Mouse (Mus musculus) heart, postnatal 0 days (tissue): ENCODE data around the gene Mical2. TPM values are rescaled to one million over a fixed set of nuclear protein-coding genes. Genes with fewer than 3 reads are reported as not detected.

ENCODE experiments used
- ATAC-seq: fragments of 200-750 bp; cut with Nextera tagmentation; 2 replicates; pipeline ENCODE4 v1.8.0; 2017; ENCODE audit warnings: low read depth, moderate number of reproducible peaks, moderate library complexity; ENCODE audit not compliant: insufficient read depth
- DNase-seq: peaks from one replicate; pipeline ENCODE4 v3.0.0-alpha.2; 2016; ENCODE audit warnings: low spot score
- H3K27ac ChIP-seq: fragments of 300-500 bp; sonication (generic); 2 replicates; pipeline ENCODE4 v1.5.1; 2014; ENCODE audit warnings: low read depth, mild to moderate bottlenecking
- H3K27me3 ChIP-seq: fragments of 300-500 bp; sonication (generic); 2 replicates; pipeline ENCODE4 v1.6.1; 2014; ENCODE audit warnings: low read length, mixed read lengths; ENCODE audit not compliant: control insufficient read depth, insufficient read depth
- H3K36me3 ChIP-seq: fragments of 300-500 bp; sonication (generic); replicated peaks from 2 replicates; pipeline ENCODE4 v1.6.1; 2014; ENCODE audit warnings: low read length, mixed read lengths; ENCODE audit not compliant: control insufficient read depth, insufficient read depth
- H3K4me1 ChIP-seq: fragments of 300-500 bp; sonication (generic); 2 replicates; pipeline ENCODE4 v1.6.1; 2014; ENCODE audit warnings: antibody characterized with exemption; ENCODE audit not compliant: control insufficient read depth, insufficient read depth
- H3K4me2 ChIP-seq: fragments of 300-500 bp; sonication (generic); 2 replicates; pipeline ENCODE4 v1.6.1; 2014; ENCODE audit warnings: low read depth, mild to moderate bottlenecking, low read length, moderate library complexity
- H3K4me3 ChIP-seq: fragments of 300-500 bp; sonication (generic); 2 replicates; pipeline ENCODE4 v1.5.1; 2014; ENCODE audit warnings: low read depth, low read length
- H3K9ac ChIP-seq: fragments of 300-500 bp; sonication (generic); replicated peaks from 2 replicates; pipeline ENCODE4 v1.6.1; 2014; ENCODE audit warnings: low read depth, low read length, mixed read lengths
- H3K9me3 ChIP-seq: fragments of 300-500 bp; sonication (generic); replicated peaks from 2 replicates; pipeline ENCODE4 v1.6.1; 2016; ENCODE audit warnings: low read length; ENCODE audit not compliant: control insufficient read depth
- CTCF ChIP-seq: IDR thresholded peaks from 2 replicates; pipeline ENCODE4 v1.5.1; 2016; ENCODE audit warnings: antibody characterized with exemption, control low read depth, low read depth
- EP300 ChIP-seq: IDR thresholded peaks from 2 replicates; pipeline ENCODE4 v1.6.1; 2016; ENCODE audit warnings: antibody characterized with exemption, low read depth
- WGBS: fragments of 180-500 bp; shearing (Covaris S2); extraction: QIAGEN DNeasy Blood & Tissue Kit; methylation state at CpG from one replicate; pipeline ENCODE4 v1.1.7; 2014; 5-methylcytosine and 5-hydroxymethylcytosine counted together
- polyA plus RNA-seq: library from polyadenylated mRNA; unstranded; fragments of >200 nt; fragmentation: Nextera tagmentation; extraction: Ambion mirVana; gene quantifications from 2 replicates; pipeline ENCODE4 v1.2.1, GENCODE M21; 2015
- total RNA-seq: library from RNA; depleted of rRNA; stranded (reverse); fragments of >200 nt; gene quantifications from 2 replicates; pipeline ENCODE4 v1.2.3, GENCODE M21; 2014; ENCODE audit warnings: low replicate concordance

Gene Mical2
- total and polyA plus RNA-seq, 2 experiments from 2014 or later, result 78.1 to 136 TPM

- H3K4me1 ChIP-seq, result peaks cover 82% of the 10 kb centered on the region
Observed at GRCm38 (mm10) chr7:112261121-112261520, 35.5 kb downstream of the Mical2 start.

GRCm38 (mm10) chr7:112267266-112267665 is 41.6 kb downstream of the Mical2 start:
- DNase-seq (no peak), ATAC-seq (no peak)
- Histone ChIP-seq H3K4me2 (no peak overlapping the region), H3K27ac (peak overlapping the region; percentile 90), H3K4me3 (no peak overlapping the region), H3K27me3 (no peaks in the 10 kb centered on the region), H3K9me3 (no peaks in the 10 kb centered on the region), H3K9ac (no peak overlapping the region), H3K36me3 (peaks cover 18% of the 10 kb centered on the region; the same call in 1 of the 2 replicates), H3K4me1 (peaks cover 95% of the 10 kb centered on the region)
- WGBS, result 38% methylated on average over 5 of the region's 5 CpGs
- TF ChIP-seq CTCF (no peak), EP300 (no peak)

More at GRCm38 (mm10) chr7:112261121-112261520, 35.5 kb downstream of the Mical2 start:
- Histone ChIP-seq H3K9me3 (no peaks in the 10 kb centered on the region), H3K27ac (peak overlapping the region; percentile 93), H3K36me3 (peaks cover 24% of the 10 kb centered on the region), H3K4me2 (no peak overlapping the region), H3K4me3 (no peak overlapping the region), H3K27me3 (no peaks in the 10 kb centered on the region), H3K9ac (no peak overlapping the region)
- ATAC-seq (peak; percentile 90), DNase-seq (peak; percentile 90)
- 30% methylated on average over 5 of the region's 5 CpGs for WGBS
- TF ChIP-seq CTCF (no peak), EP300 (peak; percentile 95)

GRCm38 (mm10) chr7:112268761-112269425 is 43.2 kb downstream of the Mical2 start:
- DNase-seq (no peak), ATAC-seq (no peak)
- H3K4me1 ChIP-seq, result peaks cover 95% of the 10 kb centered on the region
- peaks cover 21% of the 10 kb centered on the region; the same call in 1 of the 2 replicates for H3K36me3 ChIP-seq
- H3K27ac ChIP-seq, result peak overlapping the region; percentile 90
- H3K9me3 ChIP-seq, result no peaks in the 10 kb centered on the region
- no peaks in the 10 kb centered on the region for H3K27me3 ChIP-seq
- TF ChIP-seq CTCF (no peak), EP300 (no peak)
- WGBS, result 36% methylated on average over 15 of the region's 15 CpGs
- no peak overlapping the region for H3K4me2 ChIP-seq
- H3K9ac ChIP-seq, result peak overlapping the region; percentile 42; the same call in 1 of the 2 replicates
- no peak overlapping the region for H3K4me3 ChIP-seq

- Histone ChIP-seq H3K4me3 (no peak overlapping the region), H3K4me2 (no peak overlapping the region), H3K4me1 (peaks cover 96% of the 10 kb centered on the region), H3K36me3 (peaks cover 33% of the 10 kb centered on the region; the same call in 1 of the 2 replicates), H3K27me3 (no peaks in the 10 kb centered on the region), H3K27ac (peak overlapping the region; percentile 90), H3K9me3 (no peaks in the 10 kb centered on the region), H3K9ac (no peak overlapping the region)
- ATAC-seq (peak; percentile 80), DNase-seq (peak; percentile 88)
- WGBS, result 37% methylated on average over 5 of the region's 5 CpGs
- peak; percentile 98 for TF ChIP-seq EP300
- no peak for TF ChIP-seq CTCF
Observed at GRCm38 (mm10) chr7:112270870-112271269, 45.2 kb downstream of the Mical2 start.

GRCm38 (mm10) chr7:112271627-112272026 is 46.0 kb downstream of the Mical2 start:
- WGBS, result 71% methylated on average over 3 of the region's 3 CpGs
- TF ChIP-seq EP300, result no peak
- no peak for TF ChIP-seq CTCF

GRCm38 (mm10) chr7:112272692-112273091 is 47.0 kb downstream of the Mical2 start:
- H3K4me1 ChIP-seq, result peaks cover 96% of the 10 kb centered on the region
- peaks cover 33% of the 10 kb centered on the region; the same call in 1 of the 2 replicates for H3K36me3 ChIP-seq
- no peaks in the 10 kb centered on the region for H3K9me3 ChIP-seq
- H3K4me3 ChIP-seq, result no peak overlapping the region
- H3K27ac ChIP-seq, result peak overlapping the region; percentile 90
- no peaks in the 10 kb centered on the region for H3K27me3 ChIP-seq
- 24% methylated on average over 5 of the region's 5 CpGs for WGBS
- no peak overlapping the region for H3K4me2 ChIP-seq
- no peak for DNase-seq
- ATAC-seq, result 0 out of 2 replicates have a peak, but pooled peaks have one; percentile 5
- TF ChIP-seq EP300 (0 out of 2 replicates have a peak, but pooled peaks have one; percentile 38), CTCF (no peak)
- H3K9ac ChIP-seq, result no peak overlapping the region

More at GRCm38 (mm10) chr7:112271627-112272026, 46.0 kb downstream of the Mical2 start:
- Histone ChIP-seq H3K9me3 (no peaks in the 10 kb centered on the region), H3K9ac (no peak overlapping the region), H3K4me2 (no peak overlapping the region), H3K4me1 (peaks cover 96% of the 10 kb centered on the region), H3K27me3 (no peaks in the 10 kb centered on the region), H3K36me3 (peaks cover 33% of the 10 kb centered on the region; the same call in 1 of the 2 replicates), H3K27ac (peak overlapping the region; percentile 90), H3K4me3 (no peak overlapping the region)
- ATAC-seq (no peak), DNase-seq (no peak)
